Mouse (Mus musculus): ENCODE results near the gene Lrch1. TPM values are rescaled to one million over a fixed set of nuclear protein-coding genes. Genes with fewer than 3 reads are reported as not detected.

The Lrch1 gene
- polyA plus RNA-seq, 1 experiment from 2014 or later: 4.2 TPM

DNA sequence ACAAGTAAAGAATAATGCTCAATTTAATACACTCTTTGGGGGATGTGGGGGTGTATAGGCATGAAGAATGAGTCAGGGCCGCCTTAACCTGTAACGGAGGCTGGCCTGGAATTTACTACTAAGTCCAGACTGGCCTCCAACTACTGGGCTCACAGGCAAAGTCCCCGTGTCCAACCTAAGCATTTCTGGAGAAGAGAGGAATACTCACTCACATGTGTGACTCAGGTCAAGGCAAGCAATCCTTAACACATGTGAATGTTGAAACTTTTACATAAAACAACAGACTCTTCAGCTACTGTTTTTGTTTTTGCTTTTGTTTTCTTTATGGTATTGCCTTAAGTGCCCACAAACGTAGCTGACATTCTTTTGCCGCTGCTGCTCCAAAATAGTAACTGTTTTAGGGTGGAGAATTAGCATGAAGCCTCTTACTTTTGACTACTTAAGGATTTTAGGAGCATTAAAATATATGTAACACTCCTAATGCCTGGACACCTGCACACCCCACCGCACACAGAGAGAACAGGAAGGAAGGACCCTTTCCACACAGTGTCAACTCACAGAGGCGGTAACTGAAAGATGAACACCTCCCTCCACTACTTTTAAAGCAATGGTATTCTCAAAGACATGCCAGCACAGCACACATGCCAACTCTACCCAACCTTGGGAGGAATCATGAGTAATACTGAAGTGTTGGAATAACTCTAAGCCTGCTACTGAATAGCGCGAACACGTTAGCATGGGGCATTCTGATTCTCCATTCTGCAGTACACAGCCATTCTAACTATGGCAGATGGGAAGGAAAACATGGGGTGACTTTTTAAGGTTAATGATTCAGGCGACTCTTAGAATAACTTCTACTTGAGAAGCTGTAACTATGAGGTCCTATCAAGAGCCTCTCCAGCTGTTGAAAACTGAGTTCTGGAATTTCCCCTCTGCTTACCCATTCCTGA is 2.1 kb downstream of the Lrch1 start:
- Histone ChIP-seq H3K36me3 (ENCODE audit: control insufficient read depth, insufficient read depth) (0 out of 2 replicates have a peak, but pooled peaks cover 4% of the 10 kb centered on the region), H3K9ac (ENCODE audit: low read depth, low read length) (0 out of 2 replicates have a peak overlapping the region, but pooled peaks have one; percentile 83), H3K27ac (ENCODE audit: low read depth, low read length) (no peak overlapping the region), H3K4me2 (replicated peaks; ENCODE audit: low read depth) (peak overlapping the region; percentile 91), H3K4me1 (replicated peaks; ENCODE audit: control insufficient read depth, insufficient read depth, low read length) (peaks cover 5% of the 10 kb centered on the region; the same call in 1 of the 2 replicates), H3K27me3 (replicated peaks; ENCODE audit: control insufficient read depth, insufficient read depth, low read length) (no peaks in the 10 kb centered on the region), H3K4me3 (ENCODE audit: low read depth, low read length) (peak overlapping the region; percentile 97), H3K9me3 (ENCODE audit: control insufficient read depth) (no peaks in the 10 kb centered on the region)
- no peak for ATAC-seq
- TF ChIP-seq CTCF (IDR thresholded peaks at IDR 0.05; ENCODE audit: low read depth): no peak
- 70% methylated on average over 11 of the region's 11 CpGs for whole genome bisulfite sequencing

DNA sequence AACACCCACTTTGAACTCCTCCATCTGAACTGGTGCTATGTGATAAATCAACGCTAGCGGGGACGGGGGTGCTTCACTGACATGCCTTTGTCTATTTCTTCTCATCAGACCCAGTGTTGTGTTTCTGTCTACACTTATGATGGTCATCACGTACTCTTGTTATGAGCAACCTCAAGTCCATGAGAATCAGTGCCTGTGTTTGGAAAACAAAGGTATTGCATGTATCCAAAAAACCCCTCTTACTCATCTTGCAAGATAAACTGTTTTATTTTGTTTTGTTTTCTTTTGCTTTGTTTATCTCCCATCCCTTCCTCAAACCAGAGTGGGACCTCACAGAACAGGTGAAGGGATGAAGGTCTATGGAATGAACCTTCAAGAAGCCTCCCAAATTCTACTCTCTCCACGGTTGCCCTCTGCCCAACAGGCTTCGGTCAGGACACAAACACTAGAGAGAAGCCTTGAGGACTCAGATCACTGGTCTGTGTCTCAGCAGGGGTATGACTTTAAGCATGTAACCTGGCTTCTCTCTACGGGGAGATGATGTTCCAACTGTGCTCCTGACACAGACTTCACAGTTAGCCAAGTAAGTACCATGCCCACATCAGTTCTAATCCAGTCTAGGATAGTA is 3.4 kb downstream of the Lrch1 start:
- WGBS: 86% methylated on average over 7 of the region's 7 CpGs
- H3K36me3 ChIP-seq (ENCODE audit: control insufficient read depth, insufficient read depth): 0 out of 2 replicates have a peak, but pooled peaks cover 4% of the 10 kb centered on the region
- no peak overlapping the region for H3K9ac ChIP-seq (ENCODE audit: low read depth, low read length)
- no peak for ATAC-seq
- H3K27me3 ChIP-seq (replicated peaks; ENCODE audit: control insufficient read depth, insufficient read depth, low read length): no peaks in the 10 kb centered on the region
- H3K27ac ChIP-seq (ENCODE audit: low read depth, low read length): no peak overlapping the region
- no peak overlapping the region for H3K4me3 ChIP-seq (ENCODE audit: low read depth, low read length)
- H3K4me1 ChIP-seq (replicated peaks; ENCODE audit: control insufficient read depth, insufficient read depth, low read length): peaks cover 5% of the 10 kb centered on the region; the same call in 1 of the 2 replicates
- H3K9me3 ChIP-seq (ENCODE audit: control insufficient read depth): no peaks in the 10 kb centered on the region
- H3K4me2 ChIP-seq (replicated peaks; ENCODE audit: low read depth): no peak overlapping the region
- TF ChIP-seq CTCF (IDR thresholded peaks at IDR 0.05; ENCODE audit: low read depth): no peak

DNA sequence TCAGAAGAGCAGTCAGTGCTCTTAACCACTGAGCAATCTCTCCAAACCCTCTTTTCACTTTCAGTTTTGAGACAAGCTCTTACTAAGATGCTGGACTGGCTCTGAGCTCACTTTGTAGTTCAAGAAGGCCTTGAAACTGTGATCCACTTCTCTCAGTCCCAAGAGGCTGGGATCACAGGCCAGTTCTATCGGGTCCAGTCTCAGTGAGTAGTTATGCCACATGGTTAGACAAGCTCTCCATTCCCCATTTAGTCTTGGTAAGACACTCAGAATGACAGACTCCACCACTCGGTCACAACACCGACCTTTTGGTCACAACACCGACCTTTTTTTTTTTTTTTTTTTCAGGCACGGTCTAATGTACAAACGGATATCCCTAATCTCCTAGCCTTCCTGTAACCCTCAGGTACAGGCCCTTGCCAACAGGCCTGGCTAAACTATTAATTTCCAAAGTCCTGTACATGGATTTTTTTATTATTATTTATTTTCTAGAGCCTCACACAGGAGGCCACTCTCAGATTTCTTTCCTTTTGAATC is 4.0 kb downstream of the Lrch1 start:
- Histone ChIP-seq H3K4me1 (replicated peaks; ENCODE audit: control insufficient read depth, insufficient read depth, low read length) (peaks cover 4% of the 10 kb centered on the region; the same call in 1 of the 2 replicates), H3K4me2 (replicated peaks; ENCODE audit: low read depth) (no peak overlapping the region), H3K27ac (ENCODE audit: low read depth, low read length) (no peak overlapping the region), H3K9me3 (ENCODE audit: control insufficient read depth) (no peaks in the 10 kb centered on the region), H3K9ac (ENCODE audit: low read depth, low read length) (no peak overlapping the region), H3K4me3 (ENCODE audit: low read depth, low read length) (no peak overlapping the region), H3K27me3 (replicated peaks; ENCODE audit: control insufficient read depth, insufficient read depth, low read length) (no peaks in the 10 kb centered on the region), H3K36me3 (ENCODE audit: control insufficient read depth, insufficient read depth) (0 out of 2 replicates have a peak, but pooled peaks cover 4% of the 10 kb centered on the region)
- no peak for ATAC-seq
- no peak for TF ChIP-seq CTCF (IDR thresholded peaks at IDR 0.05; ENCODE audit: low read depth)
- WGBS: 84% methylated on average over 6 of the region's 6 CpGs

DNA sequence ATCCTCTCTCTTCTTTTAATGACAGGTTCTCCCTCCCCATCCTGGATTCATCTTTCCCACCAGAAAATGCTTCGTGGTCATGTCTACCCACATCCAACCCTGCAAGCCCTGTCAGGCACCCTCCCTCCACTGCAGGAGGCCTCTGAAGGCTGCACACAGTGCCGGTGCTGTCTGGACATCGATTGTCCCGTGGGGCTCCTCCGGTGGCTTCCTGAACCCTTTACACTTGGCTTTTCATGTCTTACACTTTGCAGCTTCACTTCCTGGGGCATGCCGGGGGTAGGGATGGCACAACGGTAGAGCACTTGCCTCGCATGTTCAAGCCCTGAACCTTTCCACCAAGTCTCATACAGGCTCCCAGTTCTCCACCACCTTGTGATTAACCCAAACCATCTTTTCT is 4.7 kb downstream of the Lrch1 start:
- TF ChIP-seq CTCF (IDR thresholded peaks at IDR 0.05; ENCODE audit: low read depth): no peak
- H3K9ac ChIP-seq (ENCODE audit: low read depth, low read length): no peak overlapping the region
- H3K36me3 ChIP-seq (ENCODE audit: control insufficient read depth, insufficient read depth): 0 out of 2 replicates have a peak, but pooled peaks cover 4% of the 10 kb centered on the region
- no peak overlapping the region for H3K27ac ChIP-seq (ENCODE audit: low read depth, low read length)
- no peaks in the 10 kb centered on the region for H3K4me1 ChIP-seq (replicated peaks; ENCODE audit: control insufficient read depth, insufficient read depth, low read length)
- H3K4me2 ChIP-seq (replicated peaks; ENCODE audit: low read depth): no peak overlapping the region
- no peaks in the 10 kb centered on the region for H3K9me3 ChIP-seq (ENCODE audit: control insufficient read depth)
- WGBS: 64% methylated on average over 8 of the region's 8 CpGs
- H3K4me3 ChIP-seq (ENCODE audit: low read depth, low read length): no peak overlapping the region
- no peak for ATAC-seq
- H3K27me3 ChIP-seq (replicated peaks; ENCODE audit: control insufficient read depth, insufficient read depth, low read length): no peaks in the 10 kb centered on the region

DNA sequence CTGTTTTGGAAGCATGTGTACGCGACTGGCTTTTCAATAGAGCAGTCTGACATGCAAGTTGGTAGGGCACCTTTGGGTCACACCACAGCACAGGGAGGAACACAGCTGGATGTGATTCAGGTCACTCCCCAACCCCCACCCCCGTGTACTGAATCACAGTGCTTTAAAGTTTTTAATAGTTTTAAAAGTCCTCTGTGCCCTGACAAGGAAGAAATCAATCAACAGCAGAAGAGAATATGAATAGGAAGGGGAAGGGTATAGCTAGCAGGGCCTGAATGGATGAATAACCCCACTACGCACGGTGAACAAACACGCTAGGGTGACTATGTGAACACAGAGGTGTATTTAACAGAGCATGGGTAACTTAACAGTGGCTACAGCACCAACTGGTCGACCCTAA is 6.1 kb downstream of the Lrch1 start:
- no peak for TF ChIP-seq CTCF (IDR thresholded peaks at IDR 0.05; ENCODE audit: low read depth)
- 87% methylated on average over 7 of the region's 7 CpGs for WGBS
- Histone ChIP-seq H3K27ac (ENCODE audit: low read depth, low read length) (no peak overlapping the region), H3K4me3 (ENCODE audit: low read depth, low read length) (no peak overlapping the region), H3K4me1 (replicated peaks; ENCODE audit: control insufficient read depth, insufficient read depth, low read length) (no peaks in the 10 kb centered on the region), H3K4me2 (replicated peaks; ENCODE audit: low read depth) (no peak overlapping the region), H3K9me3 (ENCODE audit: control insufficient read depth) (no peaks in the 10 kb centered on the region), H3K27me3 (replicated peaks; ENCODE audit: control insufficient read depth, insufficient read depth, low read length) (no peaks in the 10 kb centered on the region), H3K36me3 (ENCODE audit: control insufficient read depth, insufficient read depth) (peaks cover 4% of the 10 kb centered on the region; the same call in 1 of the 2 replicates), H3K9ac (ENCODE audit: low read depth, low read length) (no peak overlapping the region)
- no peak for ATAC-seq

DNA sequence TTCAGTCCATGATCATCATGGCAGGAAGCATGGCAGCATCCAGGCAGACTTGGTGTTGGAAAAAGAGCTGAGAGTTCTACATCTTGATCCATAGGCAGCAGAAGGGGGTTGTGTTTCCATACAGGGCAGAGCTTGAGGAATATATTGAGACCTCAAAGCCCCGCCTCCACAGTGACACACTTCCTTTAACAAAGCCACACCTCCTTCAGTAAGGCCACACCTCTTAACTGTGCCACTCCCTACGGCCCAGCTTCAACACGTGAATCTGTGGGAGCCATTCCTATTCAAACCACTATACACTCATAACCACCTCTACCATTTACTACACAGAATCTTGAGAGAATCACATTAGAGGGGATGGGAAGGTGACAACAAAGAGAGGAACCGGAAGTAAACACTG is 6.9 kb downstream of the Lrch1 start:
- no peak for ATAC-seq

More for the DNA sequence above, 6.9 kb downstream of the Lrch1 start:
- Histone ChIP-seq H3K9me3 (ENCODE audit: control insufficient read depth) (no peaks in the 10 kb centered on the region), H3K4me3 (ENCODE audit: low read depth, low read length) (no peak overlapping the region), H3K27me3 (replicated peaks; ENCODE audit: control insufficient read depth, insufficient read depth, low read length) (no peaks in the 10 kb centered on the region), H3K4me2 (replicated peaks; ENCODE audit: low read depth) (no peak overlapping the region), H3K4me1 (replicated peaks; ENCODE audit: control insufficient read depth, insufficient read depth, low read length) (no peaks in the 10 kb centered on the region), H3K27ac (ENCODE audit: low read depth, low read length) (no peak overlapping the region), H3K9ac (ENCODE audit: low read depth, low read length) (no peak overlapping the region), H3K36me3 (ENCODE audit: control insufficient read depth, insufficient read depth) (peaks cover 4% of the 10 kb centered on the region; the same call in 1 of the 2 replicates)
- TF ChIP-seq CTCF (IDR thresholded peaks at IDR 0.05; ENCODE audit: low read depth): no peak
- WGBS: 82% methylated on average over 4 of the region's 4 CpGs

All from intestine, postnatal 0 days (tissue).